Mouse (Mus musculus) C2C12 (cell line): ENCODE data around the gene Anxa5. TPM values are rescaled to one million over a fixed set of nuclear protein-coding genes. Genes with fewer than 3 reads are reported as not detected.

Experiments used
- H3K27me3 ChIP-seq: one replicate; pipeline ENCODE4 v1.6.1; 2011; ENCODE audit not compliant: control insufficient read depth, insufficient read depth, insufficient read length
- H3K36me3 ChIP-seq: one replicate; pipeline ENCODE4 v1.6.1; 2011; ENCODE audit not compliant: control insufficient read depth, insufficient read depth
- H3K4me3 ChIP-seq: one replicate; pipeline ENCODE4 v1.5.1; 2011; ENCODE audit warnings: mild to moderate bottlenecking, control low read depth; ENCODE audit not compliant: poor library complexity, insufficient read depth, severe bottlenecking
- H3K79me2 ChIP-seq: one replicate; pipeline ENCODE4 v1.6.1; 2011; ENCODE audit not compliant: control insufficient read depth, insufficient read depth
- H3K79me3 ChIP-seq: one replicate; pipeline ENCODE4 v1.6.1; 2011; ENCODE audit warnings: low read depth, control low read depth
- H3ac ChIP-seq: one replicate; pipeline ENCODE3; 2011; ENCODE audit warnings: low read depth; ENCODE audit not compliant: control insufficient read depth, insufficient read length
- CEBPB ChIP-seq: IDR thresholded peaks from one replicate; pipeline ENCODE4 v1.6.1; 2011; ENCODE audit warnings: low read depth, mild to moderate bottlenecking, control low read depth, moderate library complexity
- CTCF ChIP-seq: IDR thresholded peaks from one replicate; pipeline ENCODE4 v1.5.1; 2011; ENCODE audit not compliant: control insufficient read depth, insufficient read depth, insufficient read length
- FOSL1 ChIP-seq: IDR thresholded peaks from one replicate; pipeline ENCODE4 v1.8.0; 2011; ENCODE audit warnings: mild to moderate bottlenecking, low read length; ENCODE audit not compliant: poor library complexity, insufficient read depth, severe bottlenecking
- MAX ChIP-seq: IDR thresholded peaks from one replicate; pipeline ENCODE4 v1.6.1; 2011; ENCODE audit warnings: mild to moderate bottlenecking, control low read depth
- MYOD1 ChIP-seq: IDR thresholded peaks from one replicate; pipeline ENCODE4 v1.6.1; 2011; ENCODE audit warnings: low read depth; ENCODE audit not compliant: control insufficient read depth, insufficient read length
- MYOG ChIP-seq: IDR thresholded peaks from one replicate; pipeline ENCODE4 v1.6.1; 2011; ENCODE audit not compliant: control insufficient read depth, insufficient read length; ENCODE audit errors: extremely low read depth
- USF1 ChIP-seq: IDR thresholded peaks from one replicate; pipeline ENCODE4 v1.6.1; 2011; ENCODE audit warnings: low read depth, mild to moderate bottlenecking, control low read depth, moderate library complexity
- polyA plus RNA-seq: library from polyadenylated mRNA; unstranded; fragments of >200 nt; fragmentation: generic; extraction: Trizol; gene quantifications from one replicate; pipeline ENCODE4 v1.2.1, GENCODE M21; 2012; ENCODE audit warnings: missing spikeins

Gene Anxa5
- polyA plus RNA-seq, 1 experiment: 441 TPM

DNA sequence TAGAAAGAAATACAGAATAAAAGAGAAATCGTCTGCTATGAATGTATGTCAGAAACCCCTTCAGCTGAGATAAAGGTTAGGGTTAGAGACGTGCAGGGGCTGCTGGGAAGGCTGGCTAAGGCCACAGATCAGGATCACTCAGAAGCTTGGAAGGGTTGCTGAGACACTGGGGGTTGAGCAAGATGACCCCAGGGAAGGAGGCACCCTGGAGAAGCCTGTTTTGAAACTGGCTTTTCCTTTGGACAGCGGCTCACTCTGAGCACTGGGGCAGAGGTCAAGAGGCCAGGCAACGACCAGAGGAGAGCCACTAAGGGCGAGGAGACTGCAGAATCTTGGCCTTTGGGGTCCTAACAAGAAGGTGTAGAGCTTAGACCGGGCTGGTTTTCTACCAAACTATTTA is 10.5 kb upstream of the Anxa5 start:
- no peaks in the 10 kb centered on the region for H3K79me2 ChIP-seq
- no peaks in the 10 kb centered on the region for H3K79me3 ChIP-seq
- no peaks in the 10 kb centered on the region for H3K27me3 ChIP-seq
- no peaks in the 10 kb centered on the region for H3K36me3 ChIP-seq
- H3K4me3 ChIP-seq: no peak overlapping the region
- no peak overlapping the region for H3ac ChIP-seq
- TF ChIP-seq USF1 (no peak), MYOD1 (no peak), CEBPB (no peak), FOSL1 (no peak), MAX (no peak), MYOG (no peak), CTCF (no peak)

DNA sequence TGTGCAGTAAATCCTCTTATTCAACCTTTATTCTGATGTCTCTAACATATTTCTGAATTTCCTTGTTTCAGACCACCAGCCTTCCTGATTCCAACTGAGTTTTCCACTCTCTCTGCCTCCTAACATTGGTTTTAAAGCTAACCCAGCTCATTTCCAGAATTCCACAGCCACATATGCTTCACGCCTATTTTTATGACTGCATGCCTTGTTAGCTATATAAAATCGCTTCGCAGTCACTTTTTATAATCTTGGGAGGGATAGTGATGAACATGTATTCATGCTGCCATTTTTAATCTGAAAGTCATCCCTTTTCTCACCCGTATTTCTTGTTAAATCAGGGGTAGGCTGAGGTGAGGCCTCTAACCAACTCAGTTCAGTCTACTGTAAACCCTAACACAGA is 8.6 kb upstream of the Anxa5 start:
- TF ChIP-seq MAX: no peak
- TF ChIP-seq MYOG: no peak
- TF ChIP-seq CEBPB: no peak
- no peak for TF ChIP-seq FOSL1
- no peak for TF ChIP-seq CTCF
- TF ChIP-seq MYOD1: no peak
- no peak for TF ChIP-seq USF1
- Histone ChIP-seq H3K79me3 (no peaks in the 10 kb centered on the region), H3K36me3 (no peaks in the 10 kb centered on the region), H3ac (no peak overlapping the region), H3K79me2 (no peaks in the 10 kb centered on the region), H3K27me3 (no peaks in the 10 kb centered on the region), H3K4me3 (no peak overlapping the region)

DNA sequence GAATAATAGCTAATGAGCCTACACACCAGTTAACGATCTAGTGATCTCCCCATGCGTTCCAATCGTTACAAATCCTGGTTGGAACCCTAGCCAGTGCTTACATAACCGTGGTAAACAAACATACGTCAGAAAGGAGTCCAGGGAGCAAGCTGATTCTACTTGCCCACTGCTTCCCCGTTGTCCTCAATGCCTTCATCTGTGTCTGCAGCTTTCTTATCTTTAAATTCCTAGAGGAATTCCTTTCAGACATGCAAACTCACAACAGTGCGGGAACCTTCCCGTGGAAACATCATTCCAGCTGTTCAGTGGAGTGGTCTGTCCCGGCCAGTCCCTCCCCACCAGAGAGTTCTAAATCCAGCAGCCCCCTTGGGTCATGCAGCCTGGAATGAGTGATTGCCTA is 7.2 kb upstream of the Anxa5 start:
- no peak overlapping the region for H3ac ChIP-seq
- no peaks in the 10 kb centered on the region for H3K27me3 ChIP-seq
- TF ChIP-seq MAX: no peak
- TF ChIP-seq CTCF: no peak
- TF ChIP-seq MYOG: no peak
- TF ChIP-seq CEBPB: no peak
- TF ChIP-seq USF1: no peak
- TF ChIP-seq MYOD1: no peak
- no peak for TF ChIP-seq FOSL1
- no peak overlapping the region for H3K4me3 ChIP-seq
- no peaks in the 10 kb centered on the region for H3K79me3 ChIP-seq
- no peaks in the 10 kb centered on the region for H3K79me2 ChIP-seq
- no peaks in the 10 kb centered on the region for H3K36me3 ChIP-seq

DNA sequence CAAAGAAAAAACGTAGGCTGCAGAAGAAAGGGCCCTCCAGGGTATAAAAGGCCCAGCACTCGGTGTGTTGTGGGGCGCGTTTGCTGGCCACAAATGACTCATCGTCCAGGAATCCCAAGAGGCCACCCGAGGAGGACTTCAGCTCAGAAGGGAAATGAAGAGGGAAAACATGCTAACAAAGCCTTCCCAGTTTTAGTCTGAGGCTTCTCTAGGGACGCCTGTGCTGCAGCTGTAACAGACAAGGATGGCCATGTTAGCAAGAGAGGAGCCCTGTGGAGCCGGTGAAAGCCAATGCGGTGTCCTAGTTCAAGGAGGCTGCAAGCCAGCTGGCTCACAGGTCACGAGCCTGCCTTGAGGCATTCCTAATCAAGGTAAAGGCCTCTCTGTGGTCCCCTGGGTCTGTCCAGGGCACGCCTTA is 6.1 kb upstream of the Anxa5 start:
- Histone ChIP-seq H3K79me2 (peaks cover under 1% of the 10 kb centered on the region), H3K4me3 (peak overlapping the region; percentile 12), H3ac (no peak overlapping the region), H3K27me3 (no peaks in the 10 kb centered on the region), H3K79me3 (no peaks in the 10 kb centered on the region), H3K36me3 (no peaks in the 10 kb centered on the region)
- no peak for TF ChIP-seq CTCF
- TF ChIP-seq MYOD1: no peak
- no peak for TF ChIP-seq USF1
- no peak for TF ChIP-seq CEBPB
- no peak for TF ChIP-seq MYOG
- TF ChIP-seq MAX: peak; percentile 86
- peak; percentile 86 for TF ChIP-seq FOSL1

DNA sequence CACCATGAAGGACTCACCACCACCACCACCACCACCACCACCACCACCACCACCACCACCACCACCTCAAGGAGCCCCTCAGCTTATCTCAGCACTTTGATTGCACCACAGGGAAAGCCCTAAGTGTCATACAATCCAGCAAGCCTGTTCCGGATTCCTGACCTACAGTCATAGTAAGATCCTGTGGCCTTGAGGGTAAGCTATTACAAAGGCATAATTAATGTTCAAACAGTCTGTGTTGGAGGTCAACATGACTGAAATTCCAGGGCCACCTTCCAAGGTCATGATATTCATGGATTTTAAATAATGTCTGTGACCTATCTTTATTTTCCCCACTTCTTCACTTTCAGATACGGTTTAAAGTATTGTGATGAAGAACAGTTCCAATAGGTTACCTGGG is 4.8 kb upstream of the Anxa5 start:
- Histone ChIP-seq H3K36me3 (no peaks in the 10 kb centered on the region), H3K4me3 (no peak overlapping the region), H3K79me3 (no peaks in the 10 kb centered on the region), H3K27me3 (no peaks in the 10 kb centered on the region), H3ac (no peak overlapping the region), H3K79me2 (peaks cover 11% of the 10 kb centered on the region)
- TF ChIP-seq MYOG (no peak), CEBPB (peak; percentile 70)

DNA sequence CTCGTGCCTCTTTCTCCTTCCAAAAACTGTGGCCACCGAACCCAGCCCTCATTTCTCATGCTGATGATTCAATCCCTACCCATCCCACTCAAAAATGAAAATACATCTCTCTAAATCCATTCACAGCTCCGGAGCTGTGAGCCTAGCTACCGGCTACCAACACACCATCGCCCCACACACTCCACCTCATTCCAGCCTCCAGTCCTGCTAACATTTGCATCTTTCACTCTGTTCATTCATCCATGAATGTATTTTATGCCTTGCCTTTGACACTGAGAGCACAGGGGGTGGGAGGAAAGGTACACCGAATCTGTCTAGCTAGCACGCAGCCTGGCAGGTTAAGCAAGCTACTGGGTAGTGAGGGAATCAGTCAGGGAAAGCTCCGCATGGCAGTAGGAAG is 3.1 kb upstream of the Anxa5 start:
- Histone ChIP-seq H3K79me2 (peaks cover 29% of the 10 kb centered on the region), H3K79me3 (peaks cover 14% of the 10 kb centered on the region), H3ac (no peak overlapping the region), H3K4me3 (no peak overlapping the region), H3K36me3 (no peaks in the 10 kb centered on the region), H3K27me3 (no peaks in the 10 kb centered on the region)
- TF ChIP-seq MYOD1 (no peak), USF1 (no peak), MYOG (no peak), CEBPB (no peak), FOSL1 (no peak), CTCF (no peak), MAX (no peak)
